Mouse (Mus musculus): ENCODE measurements at regions not wholly inside any gene's neighbourhood (a gene's known extent, or its start where the extent isn't known, plus 50 kb on each side); places are given as distances from the start of the nearest gene placed in this dataset.

DNA sequence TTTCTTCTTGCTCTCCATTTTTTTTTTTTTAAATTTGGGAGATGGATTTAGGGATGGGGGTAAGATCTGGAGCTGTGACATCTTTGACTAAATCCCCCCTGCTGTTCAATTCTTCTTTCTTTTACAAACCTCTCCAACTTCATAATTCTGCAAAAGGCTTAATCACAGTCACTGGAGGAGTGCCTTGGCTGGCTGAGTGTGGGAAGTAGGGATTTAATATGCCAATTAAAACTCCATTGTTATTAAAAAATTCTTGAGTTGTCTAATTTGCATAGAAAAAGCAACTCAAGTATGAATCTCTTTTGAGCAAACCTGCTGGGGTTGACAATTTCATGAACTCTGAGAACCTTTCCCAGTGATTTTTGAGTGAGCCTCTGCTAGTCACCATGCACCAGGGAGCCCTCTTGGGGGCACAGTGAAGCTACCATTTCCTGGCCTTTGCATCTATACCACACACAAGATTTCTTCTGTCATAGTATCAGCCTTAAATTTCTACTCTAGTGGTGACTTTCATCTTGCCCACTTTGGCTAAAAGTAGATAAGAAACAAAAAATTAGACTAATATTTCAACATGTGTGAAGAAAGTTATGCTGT lies 243.6 kb upstream of the Tle1 start:
- DNase-seq (ENCODE audit: extremely low spot score in 1 of 2, low spot score in 2 of 2), result no peak
- intact Hi-C loops (cut with DNase I), result no loop called here
- no peak for TF ChIP-seq CTCF (IDR thresholded peaks at IDR 0.05)
- no peak overlapping the region for H3K27ac ChIP-seq
- no peak overlapping the region for H3K4me3 ChIP-seq

DNA sequence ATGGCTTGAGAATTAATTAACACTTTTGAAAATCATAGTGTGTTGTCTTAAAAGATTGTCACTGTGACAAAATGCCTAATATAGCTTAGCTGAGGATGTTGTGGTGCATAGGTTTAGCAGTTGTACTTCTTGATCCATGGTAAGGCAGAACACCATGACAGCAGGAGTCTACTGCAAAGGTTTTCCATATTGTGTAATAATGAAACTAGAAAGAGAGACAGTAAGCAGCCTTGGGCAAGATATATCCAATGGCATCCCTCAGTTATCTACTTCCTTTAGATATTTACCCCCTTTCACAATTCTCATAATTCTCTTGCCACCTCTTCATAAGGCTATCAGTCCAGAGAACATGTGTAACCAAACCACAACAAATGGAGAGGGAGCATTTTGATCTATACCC lies 236.6 kb upstream of the Tle1 start:
- DNase-seq (ENCODE audit: extremely low spot score in 1 of 2, low spot score in 2 of 2), result no peak
- TF ChIP-seq CTCF (IDR thresholded peaks at IDR 0.05), result no peak
- H3K4me3 ChIP-seq, result no peak overlapping the region
- no peak overlapping the region for H3K27ac ChIP-seq
- intact Hi-C loops (cut with DNase I), result no loop called here

DNA sequence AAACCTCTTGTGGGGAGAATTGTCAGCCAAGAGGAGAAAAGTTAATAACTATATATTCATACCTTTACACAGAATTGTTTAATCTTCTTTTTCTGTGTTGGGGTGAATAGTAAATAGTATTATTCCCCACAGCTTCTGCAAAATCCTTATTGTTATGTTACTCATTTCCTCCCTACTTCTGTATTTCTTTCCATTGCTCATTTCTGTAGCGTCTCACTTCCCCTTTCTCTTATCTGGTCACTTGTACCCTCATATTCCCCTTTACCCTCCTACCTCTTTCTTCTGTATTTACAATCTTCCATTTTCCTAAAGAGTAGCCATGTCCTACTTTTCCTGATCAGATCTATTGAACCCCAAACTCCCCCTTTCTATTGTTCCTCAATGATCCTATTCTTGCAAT lies 224.6 kb upstream of the Tle1 start:
- TF ChIP-seq CTCF (IDR thresholded peaks at IDR 0.05), result no peak
- no peak for DNase-seq (ENCODE audit: extremely low spot score in 1 of 2, low spot score in 2 of 2)
- Histone ChIP-seq H3K27ac (no peak overlapping the region), H3K4me3 (no peak overlapping the region)
- intact Hi-C loops (cut with DNase I), result no loop called here

DNA sequence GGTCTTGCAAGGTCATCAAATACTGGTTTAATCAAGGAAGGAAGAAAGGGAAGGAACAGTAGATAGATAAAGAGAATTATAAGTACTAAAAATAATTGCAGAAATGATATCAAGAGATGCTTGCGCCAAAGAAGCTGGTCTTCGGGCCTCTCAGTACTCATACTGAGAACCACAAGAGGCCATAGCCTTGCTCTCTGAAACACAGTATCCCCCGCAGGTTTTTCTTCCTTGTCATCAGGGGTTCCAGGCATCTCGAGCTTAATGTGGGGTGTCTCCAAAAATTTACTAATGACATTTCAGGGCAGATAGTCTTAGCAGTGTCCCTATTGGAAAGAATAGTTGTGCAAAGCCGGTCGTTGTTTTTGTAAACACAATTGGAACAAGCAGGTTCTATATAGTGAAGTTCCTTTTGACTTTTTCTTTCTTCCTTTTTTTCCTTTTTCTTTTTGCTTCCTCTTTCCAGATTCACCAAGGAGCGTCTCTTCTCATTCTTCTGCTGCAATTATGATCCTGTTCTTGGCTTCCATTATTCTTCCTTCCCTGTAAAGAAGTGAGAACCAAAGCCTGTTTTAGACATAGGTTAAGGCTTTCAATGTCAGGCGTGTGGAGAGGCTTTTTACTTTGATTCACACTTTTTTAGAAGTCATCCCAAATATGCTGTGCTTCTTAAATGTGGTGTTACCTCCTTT lies 211.5 kb upstream of the Tle1 start:
- no peak for DNase-seq (ENCODE audit: extremely low spot score in 1 of 2, low spot score in 2 of 2)
- intact Hi-C loops (cut with DNase I), result no loop called here
- no peak for TF ChIP-seq CTCF (IDR thresholded peaks at IDR 0.05)
- H3K4me3 ChIP-seq, result no peak overlapping the region
- H3K27ac ChIP-seq, result no peak overlapping the region

DNA sequence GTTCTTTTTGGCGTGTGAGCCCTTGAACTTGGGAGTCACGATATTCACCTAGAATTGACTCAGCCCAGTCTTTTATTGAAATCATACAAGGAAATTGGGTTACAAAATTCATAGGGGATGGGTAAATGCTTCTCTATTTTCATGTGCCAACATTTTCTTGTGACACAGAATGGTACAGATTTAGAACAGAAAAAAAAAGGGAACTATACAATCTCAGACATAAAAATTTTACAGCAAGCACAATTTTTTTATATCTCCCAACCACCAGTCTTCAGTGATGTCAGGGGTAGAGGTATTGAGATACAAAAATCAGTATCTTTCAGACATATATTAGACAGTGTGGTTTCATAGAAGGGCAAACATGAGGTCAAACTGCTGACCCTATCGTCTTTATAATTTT lies 210.6 kb upstream of the Tle1 start:
- intact Hi-C loops (cut with DNase I), result no loop called here
- TF ChIP-seq CTCF (IDR thresholded peaks at IDR 0.05), result no peak
- DNase-seq (ENCODE audit: extremely low spot score in 1 of 2, low spot score in 2 of 2), result no peak
- Histone ChIP-seq H3K27ac (no peak overlapping the region), H3K4me3 (no peak overlapping the region)

DNA sequence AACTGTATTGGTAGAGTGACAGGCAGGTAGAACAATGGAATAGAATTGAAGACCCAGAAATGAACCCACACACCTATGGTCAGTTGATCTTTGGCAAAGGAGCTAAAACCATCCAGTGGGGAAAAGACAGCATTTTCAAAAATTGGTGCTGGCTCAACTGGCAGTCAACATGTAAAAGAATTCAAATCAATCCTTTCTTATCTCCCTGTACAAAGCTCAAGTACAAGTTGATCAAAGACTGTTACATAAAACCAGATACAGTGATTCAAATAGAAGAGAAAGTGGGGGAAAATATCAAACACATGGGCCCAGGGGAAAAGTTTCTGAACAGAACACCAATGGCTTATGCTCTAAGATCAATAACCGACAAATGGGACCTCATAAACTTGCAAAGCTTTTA lies 200.0 kb upstream of the Tle1 start:
- no peak overlapping the region for H3K4me3 ChIP-seq
- DNase-seq (ENCODE audit: extremely low spot score in 1 of 2, low spot score in 2 of 2), result no peak
- TF ChIP-seq CTCF (IDR thresholded peaks at IDR 0.05), result no peak
- intact Hi-C loops (cut with DNase I), result no loop called here
- no peak overlapping the region for H3K27ac ChIP-seq

DNA sequence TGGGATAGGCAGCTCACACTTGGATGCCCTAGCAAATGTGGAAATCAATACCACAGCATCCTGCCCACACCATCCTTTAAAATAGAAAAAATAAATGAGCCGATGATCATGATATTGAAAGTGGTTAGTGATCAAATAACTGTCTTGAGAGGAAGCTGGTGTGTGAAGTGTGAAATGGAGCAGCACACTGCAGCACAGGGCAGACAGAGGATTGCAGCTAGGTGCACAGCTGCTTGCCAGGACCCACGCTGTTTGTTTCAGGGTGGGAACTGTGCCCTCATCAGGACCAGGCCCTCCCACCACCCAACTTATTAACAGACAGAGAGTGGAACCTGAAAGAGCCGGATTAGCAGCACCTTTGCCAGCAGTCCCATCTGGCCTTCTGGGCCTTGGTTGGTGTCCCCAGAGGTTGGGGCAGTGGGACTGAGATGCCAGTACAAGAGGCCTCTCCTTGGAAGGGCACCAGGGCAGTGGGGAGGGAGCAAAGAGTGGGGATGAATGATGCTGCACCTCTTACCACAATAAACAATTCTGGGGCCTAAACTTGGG lies 191.2 kb upstream of the Tle1 start:
- intact Hi-C loops (cut with DNase I), result no loop called here
- no peak for DNase-seq (ENCODE audit: extremely low spot score in 1 of 2, low spot score in 2 of 2)
- no peak overlapping the region for H3K4me3 ChIP-seq
- TF ChIP-seq CTCF (IDR thresholded peaks at IDR 0.05), result no peak
- H3K27ac ChIP-seq, result no peak overlapping the region

DNA sequence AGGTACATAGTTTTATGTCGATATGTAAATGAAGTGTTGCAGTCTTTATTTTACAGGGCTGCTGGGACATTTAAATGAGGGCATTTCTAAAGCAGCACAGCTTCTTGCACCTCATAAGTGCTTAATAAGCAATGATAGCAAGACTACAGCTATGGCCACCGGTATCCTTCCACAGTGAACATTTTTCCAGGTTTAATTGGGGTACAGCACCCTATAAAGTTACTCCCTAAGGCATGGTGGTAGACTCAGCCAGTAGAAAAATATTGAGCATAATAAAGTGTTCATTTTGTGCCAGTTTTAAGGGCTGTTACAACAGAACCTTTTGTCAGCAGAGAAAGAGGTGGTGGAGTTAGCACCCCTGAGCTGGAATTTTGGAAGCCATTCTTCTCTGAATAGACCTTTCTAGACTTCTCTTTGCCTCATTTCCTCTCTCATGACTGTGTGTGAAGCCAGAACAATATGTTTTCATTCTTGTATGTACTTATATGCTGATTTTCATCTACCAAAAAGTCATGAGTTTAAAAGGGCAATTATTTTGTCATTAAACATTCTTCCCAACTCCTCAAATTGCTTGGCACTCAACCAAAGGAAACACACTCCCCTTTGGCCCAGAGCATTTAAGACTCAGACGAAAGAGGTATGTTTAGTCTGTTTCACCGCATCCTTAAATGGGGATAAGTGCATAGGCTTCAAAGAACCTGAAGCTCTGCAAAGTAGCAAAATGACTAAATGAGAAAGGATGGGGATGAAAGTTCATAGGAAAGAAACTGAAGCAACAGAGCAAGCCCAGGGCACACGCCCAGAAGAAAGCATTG lies 189.3 kb upstream of the Tle1 start:
- H3K27ac ChIP-seq, result no peak overlapping the region
- intact Hi-C loops (cut with DNase I), result no loop called here
- no peak for DNase-seq (ENCODE audit: extremely low spot score in 1 of 2, low spot score in 2 of 2)
- no peak for TF ChIP-seq CTCF (IDR thresholded peaks at IDR 0.05)
- H3K4me3 ChIP-seq, result no peak overlapping the region

DNA sequence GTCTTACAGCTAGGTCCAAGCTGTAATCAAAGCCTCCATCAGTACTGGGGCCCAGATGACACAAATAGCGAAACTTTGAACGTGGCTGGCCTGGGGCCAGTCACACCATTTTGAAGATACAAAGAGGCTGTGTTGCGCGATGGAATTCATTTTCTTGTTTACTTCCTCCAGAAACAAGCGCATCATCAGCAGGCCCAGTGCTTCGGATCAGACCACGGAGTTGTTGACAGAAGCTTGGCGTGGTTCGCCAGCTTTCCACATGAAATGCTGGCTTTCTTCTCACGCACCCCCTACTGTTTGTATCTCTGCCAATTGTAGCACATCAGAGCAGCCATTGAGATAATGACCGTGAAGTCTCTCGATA lies 184.2 kb upstream of the Tle1 start:
- Histone ChIP-seq H3K4me3 (no peak overlapping the region), H3K27ac (0 out of 2 replicates have a peak overlapping the region, but pooled peaks have one; percentile 32)
- intact Hi-C loops (cut with DNase I), result loop anchor here (1.0 to 2.0 kb wide), 2 partner anchors 178 to 184 kb away; partner anchors contain the start of gene Tle1
- DNase-seq (ENCODE audit: extremely low spot score in 1 of 2, low spot score in 2 of 2), result peak; percentile 33 to 65
- TF ChIP-seq CTCF (IDR thresholded peaks at IDR 0.05), result no peak; the same call in 1 of the 2 replicates

DNA sequence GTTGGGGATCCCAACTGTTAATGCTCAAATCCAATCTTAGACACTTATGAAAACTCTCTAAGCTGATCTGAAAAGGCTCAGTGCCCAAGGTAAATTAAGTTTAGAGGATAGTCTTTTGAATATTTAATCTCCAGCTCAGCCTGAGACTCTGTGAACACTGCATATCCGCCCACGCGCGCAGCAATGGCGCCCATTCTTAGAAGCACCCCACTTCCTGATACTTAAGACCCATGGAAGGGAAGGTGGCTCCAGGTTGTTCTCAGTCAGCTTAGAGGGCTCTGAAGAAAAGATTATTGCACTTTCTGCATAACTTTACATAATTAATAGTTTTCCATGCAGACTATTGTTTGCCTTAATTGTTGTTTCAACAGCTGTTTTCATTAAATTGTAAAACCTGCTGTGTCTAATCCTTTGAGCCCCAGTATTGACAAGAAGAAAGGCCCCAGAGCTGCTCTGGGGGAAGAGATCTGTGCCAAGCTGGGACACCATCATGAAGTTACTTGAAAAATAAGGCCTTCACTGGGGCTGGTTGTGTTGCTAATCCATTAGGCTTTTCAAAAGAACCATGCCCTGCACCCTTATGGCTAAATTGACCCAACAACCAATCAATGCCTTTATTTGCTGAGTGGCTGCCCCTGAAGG lies 183.7 kb upstream of the Tle1 start:
- no peak overlapping the region for H3K4me3 ChIP-seq
- DNase-seq (ENCODE audit: extremely low spot score in 1 of 2, low spot score in 2 of 2), result no peak
- no peak for TF ChIP-seq CTCF (IDR thresholded peaks at IDR 0.05)
- no peak overlapping the region for H3K27ac ChIP-seq
- intact Hi-C loops (cut with DNase I), result loop anchor here (2.0 kb wide), 1 partner anchor 184 kb away; the partner anchor contains the start of gene Tle1

DNA sequence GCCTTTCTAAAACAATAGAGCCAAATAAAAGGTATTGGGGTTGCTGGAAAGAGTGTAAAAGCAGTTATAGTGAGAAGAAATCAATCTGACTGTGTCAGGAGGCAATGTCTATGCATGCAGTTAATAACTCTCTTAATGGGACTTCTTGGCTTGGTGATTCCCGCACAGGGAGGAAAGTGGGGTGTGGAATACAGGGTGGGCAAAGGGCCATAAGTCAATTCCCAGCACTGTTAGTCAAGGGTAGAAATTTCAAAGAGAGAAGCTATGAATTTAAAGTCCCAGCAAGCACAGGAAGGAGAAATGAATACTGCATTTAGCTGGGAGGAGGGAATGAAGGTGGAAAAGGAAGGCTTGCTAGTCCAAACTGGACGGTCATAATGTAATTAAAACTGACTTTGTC lies 183.0 kb upstream of the Tle1 start:
- H3K4me3 ChIP-seq, result no peak overlapping the region
- intact Hi-C loops (cut with DNase I), result loop anchor here (2.0 kb wide), 1 partner anchor 183 kb away; the partner anchor contains the start of gene Tle1
- no peak for TF ChIP-seq CTCF (IDR thresholded peaks at IDR 0.05)

More for the DNA sequence above, 183.0 kb upstream of the Tle1 start:
- H3K27ac ChIP-seq, result no peak overlapping the region
- no peak for DNase-seq (ENCODE audit: extremely low spot score in 1 of 2, low spot score in 2 of 2)

Measured in left cerebral cortex, adult 2 months (tissue).